Mouse (Mus musculus) heart, embryonic 15.5 days (tissue): ENCODE measurements around the gene Angpt4. TPM values are rescaled to one million over a fixed set of nuclear protein-coding genes. Genes with fewer than 3 reads are reported as not detected.

Experiments
- ATAC-seq: fragments of 200-750 bp; cut with Nextera tagmentation; replicated peaks from 2 replicates; pipeline ENCODE4 v1.8.0; 2017; ENCODE audit warnings: low read depth, moderate TSS enrichment; ENCODE audit not compliant: insufficient number of reproducible peaks, insufficient read depth, low FRiP score
- H3K27ac ChIP-seq: fragments of 300-500 bp; sonication (generic); 2 replicates; pipeline ENCODE4 v1.5.1; 2015; ENCODE audit warnings: mild to moderate bottlenecking, inconsistent platforms
- H3K27me3 ChIP-seq: fragments of 300-500 bp; sonication (generic); 2 replicates; pipeline ENCODE4 v1.6.1; 2015; ENCODE audit warnings: inconsistent platforms
- H3K36me3 ChIP-seq: fragments of 300-500 bp; sonication (generic); 2 replicates; pipeline ENCODE4 v1.6.1; 2015; ENCODE audit warnings: mild to moderate bottlenecking, inconsistent platforms
- H3K4me1 ChIP-seq: fragments of 300-500 bp; sonication (generic); replicated peaks from 2 replicates; pipeline ENCODE4 v1.6.1; 2015; ENCODE audit warnings: inconsistent platforms
- H3K4me2 ChIP-seq: fragments of 300-500 bp; sonication (generic); 2 replicates; pipeline ENCODE4 v1.6.1; 2015; ENCODE audit warnings: inconsistent platforms, mild to moderate bottlenecking, moderate library complexity
- H3K4me3 ChIP-seq: fragments of 300-500 bp; sonication (generic); 2 replicates; pipeline ENCODE4 v1.5.1; 2015; ENCODE audit warnings: mild to moderate bottlenecking, inconsistent platforms
- H3K9ac ChIP-seq: fragments of 300-500 bp; sonication (generic); 2 replicates; pipeline ENCODE4 v1.6.1; 2015; ENCODE audit warnings: mild to moderate bottlenecking, inconsistent platforms
- H3K9me3 ChIP-seq: fragments of 300-500 bp; sonication (generic); replicated peaks from 2 replicates; pipeline ENCODE4 v1.6.1; 2016; ENCODE audit warnings: inconsistent platforms
- WGBS: fragments of 180-500 bp; shearing (Covaris S2); methylation state at CpG from one replicate; pipeline ENCODE4 v1.1.7; 2015; ENCODE audit warnings: mixed read lengths; 5-methylcytosine and 5-hydroxymethylcytosine counted together
- polyA plus RNA-seq: library from polyadenylated mRNA; unstranded; fragments of >200 nt; fragmentation: Nextera tagmentation; extraction: Ambion mirVana; gene quantifications from 2 replicates; pipeline ENCODE4 v1.2.1, GENCODE M21; 2015

The Angpt4 gene
- polyA plus RNA-seq, 1 experiment from 2014 or later: 0.30 TPM

GRCm38 (mm10) chr2:151962474-151962873, 51.5 kb downstream of the Angpt4 start:
- no peaks in the 10 kb centered on the region for H3K9me3 ChIP-seq
- ATAC-seq: peak; percentile 74
- peak overlapping the region; percentile 42; the same call in 1 of the 2 replicates for H3K27ac ChIP-seq
- no peak overlapping the region for H3K9ac ChIP-seq
- H3K36me3 ChIP-seq: no peaks in the 10 kb centered on the region
- H3K4me3 ChIP-seq: no peak overlapping the region
- H3K27me3 ChIP-seq: no peaks in the 10 kb centered on the region
- H3K4me2 ChIP-seq: no peak overlapping the region
- 36% methylated on average over 10 of the region's 10 CpGs for WGBS
- peaks cover 26% of the 10 kb centered on the region for H3K4me1 ChIP-seq

- H3K27me3 ChIP-seq: peaks cover 4% of the 10 kb centered on the region; the same call in 1 of the 2 replicates
- peaks cover 26% of the 10 kb centered on the region for H3K4me1 ChIP-seq
- no peaks in the 10 kb centered on the region for H3K36me3 ChIP-seq
- H3K4me3 ChIP-seq: no peak overlapping the region
- no peak for ATAC-seq
- H3K9me3 ChIP-seq: no peaks in the 10 kb centered on the region
- H3K9ac ChIP-seq: no peak overlapping the region
- 86% methylated on average over 5 of the region's 5 CpGs for WGBS
- H3K4me2 ChIP-seq: no peak overlapping the region
- H3K27ac ChIP-seq: no peak overlapping the region
Observed at GRCm38 (mm10) chr2:151963319-151963718, 52.3 kb downstream of the Angpt4 start.

GRCm38 (mm10) chr2:151964052-151964451, 53.0 kb downstream of the Angpt4 start:
- peak overlapping the region; percentile 50 for H3K4me2 ChIP-seq
- peaks cover 11% of the 10 kb centered on the region; the same call in 1 of the 2 replicates for H3K27me3 ChIP-seq
- peaks cover 31% of the 10 kb centered on the region for H3K4me1 ChIP-seq
- H3K9ac ChIP-seq: 0 out of 2 replicates have a peak overlapping the region, but pooled peaks have one; percentile 22
- peak overlapping the region; percentile 20 for H3K27ac ChIP-seq
- H3K4me3 ChIP-seq: no peak overlapping the region
- no peaks in the 10 kb centered on the region for H3K36me3 ChIP-seq
- WGBS: 13% methylated on average over 9 of the region's 9 CpGs
- no peak; the same call in 1 of the 2 replicates for ATAC-seq
- H3K9me3 ChIP-seq: no peaks in the 10 kb centered on the region

GRCm38 (mm10) chr2:151967176-151967750, 56.3 kb downstream of the Angpt4 start:
- Histone ChIP-seq H3K36me3 (no peaks in the 10 kb centered on the region), H3K27ac (no peak overlapping the region), H3K9me3 (no peaks in the 10 kb centered on the region), H3K4me2 (no peak overlapping the region), H3K27me3 (peaks cover 31% of the 10 kb centered on the region), H3K9ac (no peak overlapping the region), H3K4me3 (no peak overlapping the region), H3K4me1 (peaks cover 48% of the 10 kb centered on the region)
- WGBS: 47% methylated on average over 9 of the region's 9 CpGs
- no peak for ATAC-seq

GRCm38 (mm10) chr2:151967792-151968191, 56.8 kb downstream of the Angpt4 start:
- Histone ChIP-seq H3K9me3 (no peaks in the 10 kb centered on the region), H3K9ac (no peak overlapping the region), H3K27ac (no peak overlapping the region), H3K4me2 (no peak overlapping the region), H3K4me3 (no peak overlapping the region), H3K36me3 (no peaks in the 10 kb centered on the region), H3K4me1 (peaks cover 47% of the 10 kb centered on the region), H3K27me3 (peaks cover 36% of the 10 kb centered on the region)
- 77% methylated on average over 2 of the region's 2 CpGs for WGBS
- no peak for ATAC-seq

GRCm38 (mm10) chr2:151968451-151968850, 57.4 kb downstream of the Angpt4 start:
- H3K4me3 ChIP-seq: no peak overlapping the region
- H3K36me3 ChIP-seq: no peaks in the 10 kb centered on the region
- H3K27me3 ChIP-seq: peaks cover 39% of the 10 kb centered on the region
- ATAC-seq: no peak
- no peak overlapping the region for H3K27ac ChIP-seq
- no peak overlapping the region for H3K4me2 ChIP-seq
- no peaks in the 10 kb centered on the region for H3K9me3 ChIP-seq
- H3K9ac ChIP-seq: no peak overlapping the region
- peaks cover 47% of the 10 kb centered on the region for H3K4me1 ChIP-seq
- 78% methylated on average over 8 of the region's 8 CpGs for WGBS

GRCm38 (mm10) chr2:151968986-151969385, 58.0 kb downstream of the Angpt4 start:
- Histone ChIP-seq H3K9me3 (no peaks in the 10 kb centered on the region), H3K27ac (no peak overlapping the region), H3K4me1 (peaks cover 47% of the 10 kb centered on the region), H3K4me3 (no peak overlapping the region), H3K9ac (no peak overlapping the region), H3K27me3 (peaks cover 43% of the 10 kb centered on the region), H3K36me3 (no peaks in the 10 kb centered on the region), H3K4me2 (no peak overlapping the region)
- 88% methylated on average over 7 of the region's 7 CpGs for WGBS
- no peak for ATAC-seq

- Histone ChIP-seq H3K27me3 (peaks cover 46% of the 10 kb centered on the region), H3K9me3 (no peaks in the 10 kb centered on the region), H3K4me2 (no peak overlapping the region), H3K36me3 (no peaks in the 10 kb centered on the region), H3K4me3 (no peak overlapping the region), H3K9ac (no peak overlapping the region), H3K4me1 (peaks cover 47% of the 10 kb centered on the region), H3K27ac (no peak overlapping the region)
- 89% methylated on average over 6 of the region's 6 CpGs for WGBS
- ATAC-seq: no peak
Observed at GRCm38 (mm10) chr2:151969396-151969795, 58.4 kb downstream of the Angpt4 start.

- peak overlapping the region; percentile 43 for H3K9ac ChIP-seq
- H3K9me3 ChIP-seq: no peaks in the 10 kb centered on the region
- peak; percentile 90 for ATAC-seq
- peak overlapping the region; percentile 64 for H3K27ac ChIP-seq
- WGBS: 39% methylated on average over 53 of the region's 53 CpGs
- H3K4me3 ChIP-seq: peak overlapping the region; percentile 44
- H3K36me3 ChIP-seq: no peaks in the 10 kb centered on the region
- H3K4me2 ChIP-seq: peak overlapping the region; percentile 76
- H3K27me3 ChIP-seq: peaks cover 51% of the 10 kb centered on the region
- peaks cover 45% of the 10 kb centered on the region for H3K4me1 ChIP-seq
Observed at GRCm38 (mm10) chr2:151970191-151971172, 59.5 kb downstream of the Angpt4 start.

- no peak overlapping the region for H3K27ac ChIP-seq
- ATAC-seq: no peak
- no peak overlapping the region for H3K9ac ChIP-seq
- peaks cover 51% of the 10 kb centered on the region for H3K27me3 ChIP-seq
- no peaks in the 10 kb centered on the region for H3K36me3 ChIP-seq
- no peak overlapping the region for H3K4me3 ChIP-seq
- no peak overlapping the region for H3K4me2 ChIP-seq
- WGBS: 90% methylated on average over 5 of the region's 5 CpGs
- no peaks in the 10 kb centered on the region for H3K9me3 ChIP-seq
- H3K4me1 ChIP-seq: peaks cover 45% of the 10 kb centered on the region
Observed at GRCm38 (mm10) chr2:151971748-151972147, 60.7 kb downstream of the Angpt4 start.

GRCm38 (mm10) chr2:151972880-151973594, 62.0 kb downstream of the Angpt4 start:
- H3K9me3 ChIP-seq: no peaks in the 10 kb centered on the region
- H3K4me3 ChIP-seq: peak overlapping the region; percentile 39
- ATAC-seq: no peak
- H3K27me3 ChIP-seq: peaks cover 50% of the 10 kb centered on the region
- H3K4me1 ChIP-seq: peaks cover 51% of the 10 kb centered on the region
- H3K27ac ChIP-seq: peak overlapping the region; percentile 0; the same call in 1 of the 2 replicates
- peak overlapping the region; percentile 67 for H3K4me2 ChIP-seq
- H3K36me3 ChIP-seq: no peaks in the 10 kb centered on the region
- H3K9ac ChIP-seq: peak overlapping the region; percentile 38; the same call in 1 of the 2 replicates
- 16% methylated on average over 23 of the region's 23 CpGs for WGBS
